In the genomic region with DNA sequence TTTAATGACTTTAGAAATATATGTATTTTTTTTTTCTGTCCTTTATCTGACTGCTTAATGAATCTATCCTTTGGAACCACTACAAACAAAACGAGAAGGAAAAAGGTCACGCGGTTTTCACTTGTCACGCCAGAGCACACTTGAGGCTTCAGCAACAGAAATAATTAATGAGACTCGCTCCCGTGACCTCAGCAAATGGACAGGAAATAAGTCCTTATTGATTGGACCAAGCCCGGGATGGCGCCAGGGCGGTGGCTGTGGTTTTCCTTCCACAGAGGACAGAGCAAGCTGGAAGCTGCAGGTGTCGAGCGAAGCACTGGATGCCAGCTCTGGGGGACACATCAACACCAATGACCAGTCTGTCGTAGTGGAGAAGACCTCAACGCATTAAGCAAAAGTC, we compare ENCODE assay signal across 8 mouse cellular contexts. TPM values are rescaled to one million over a fixed set of nuclear protein-coding genes. Genes with fewer than 3 reads are reported as not detected.
DNase-seq lines count a peak whose midpoint lies in the region; ATAC-seq and TF ChIP-seq lines count a peak whose summit lies in the region.

No protein-coding gene starts in this region.

- no peaks in the 10 kb centered on the region for H3K27me3 ChIP-seq in liver, embryonic 11.5 days (replicated peaks; ENCODE audit: control insufficient read depth, insufficient read depth, low read length)
- H3K27me3 ChIP-seq in liver, embryonic 12.5 days (replicated peaks) = no peaks in the 10 kb centered on the region
- no peaks in the 10 kb centered on the region for H3K27me3 ChIP-seq in hindbrain, embryonic 15.5 days
- H3K27me3 ChIP-seq in liver, postnatal 0 days (ENCODE audit: insufficient read depth, low read length) = no peaks in the 10 kb centered on the region
- no peaks in the 10 kb centered on the region for H3K27me3 ChIP-seq in stomach, embryonic 14.5 days (ENCODE audit: control insufficient read depth, insufficient read depth, low read length)

- H3K9ac ChIP-seq in liver, embryonic 11.5 days (ENCODE audit: low read depth, low read length) = no peak overlapping the region
- H3K9ac ChIP-seq in liver, embryonic 12.5 days = no peak overlapping the region
- H3K9ac ChIP-seq in hindbrain, embryonic 15.5 days = no peak overlapping the region
- H3K9ac ChIP-seq in liver, postnatal 0 days (replicated peaks) = no peak overlapping the region
- H3K9ac ChIP-seq in stomach, embryonic 14.5 days (replicated peaks; ENCODE audit: low read depth, low read length) = no peak overlapping the region

- no peak for TF ChIP-seq CTCF in liver, postnatal 0 days (IDR thresholded peaks at IDR 0.05; ENCODE audit: low read depth)

- WGBS in liver, embryonic 11.5 days = 54% methylated on average over 13 of the region's 13 CpGs
- 51% methylated on average over 13 of the region's 13 CpGs for WGBS in liver, embryonic 12.5 days (ENCODE audit: insufficient replicate concordance)
- 19% methylated on average over 13 of the region's 13 CpGs for WGBS in hindbrain, embryonic 15.5 days
- WGBS in liver, postnatal 0 days (ENCODE audit: insufficient replicate concordance) = 45% methylated on average over 13 of the region's 13 CpGs
- WGBS in stomach, embryonic 14.5 days = 33% methylated on average over 13 of the region's 13 CpGs

- peaks cover 2% of the 10 kb centered on the region; the same call in 1 of the 2 replicates for H3K4me1 ChIP-seq in liver, embryonic 11.5 days (replicated peaks; ENCODE audit: control insufficient read depth, insufficient read depth, low read length)
- H3K4me1 ChIP-seq in liver, embryonic 12.5 days = peaks cover 4% of the 10 kb centered on the region; the same call in 1 of the 2 replicates
- peaks cover 17% of the 10 kb centered on the region for H3K4me1 ChIP-seq in hindbrain, embryonic 15.5 days (replicated peaks)
- H3K4me1 ChIP-seq in liver, postnatal 0 days (ENCODE audit: insufficient read depth) = peaks cover 9% of the 10 kb centered on the region
- 0 out of 2 replicates have a peak, but pooled peaks cover 5% of the 10 kb centered on the region for H3K4me1 ChIP-seq in stomach, embryonic 14.5 days (ENCODE audit: control insufficient read depth, insufficient read depth, low read length)

- H3K27ac ChIP-seq in liver, embryonic 11.5 days (ENCODE audit: low read depth, low read length) = peak overlapping the region; percentile 19; the same call in 1 of the 2 replicates
- H3K27ac ChIP-seq in liver, embryonic 12.5 days = no peak overlapping the region
- H3K27ac ChIP-seq in hindbrain, embryonic 15.5 days (replicated peaks) = peak overlapping the region; percentile 79
- no peak overlapping the region for H3K27ac ChIP-seq in liver, postnatal 0 days (ENCODE audit: low read depth)
- H3K27ac ChIP-seq in stomach, embryonic 14.5 days (ENCODE audit: low read length) = 0 out of 2 replicates have a peak overlapping the region, but pooled peaks have one; percentile 1

- no peak for TF ChIP-seq EP300 in liver, postnatal 0 days (IDR thresholded peaks at IDR 0.05; ENCODE audit: low read depth)

- H3K36me3 ChIP-seq in liver, embryonic 11.5 days (ENCODE audit: control insufficient read depth, insufficient read depth, low read length) = no peaks in the 10 kb centered on the region
- H3K36me3 ChIP-seq in liver, embryonic 12.5 days = no peaks in the 10 kb centered on the region
- H3K36me3 ChIP-seq in hindbrain, embryonic 15.5 days = no peaks in the 10 kb centered on the region
- H3K36me3 ChIP-seq in liver, postnatal 0 days (replicated peaks; ENCODE audit: insufficient read depth, low read length) = no peaks in the 10 kb centered on the region
- H3K36me3 ChIP-seq in stomach, embryonic 14.5 days (ENCODE audit: control insufficient read depth, insufficient read depth, low read length) = no peaks in the 10 kb centered on the region

- no peak for ATAC-seq in liver, embryonic 11.5 days (replicated peaks; ENCODE audit: low FRiP score)
- ATAC-seq in liver, embryonic 12.5 days = no peak
- no peak for ATAC-seq in hindbrain, embryonic 15.5 days (ENCODE audit: low FRiP score, low read depth)
- no peak for ATAC-seq in liver, postnatal 0 days
- ATAC-seq in stomach, embryonic 14.5 days (ENCODE audit: insufficient number of reproducible peaks, insufficient read depth, low FRiP score, low read depth) = no peak
- no peak for ATAC-seq in monocyte, adult 5-6 weeks (replicated peaks; ENCODE audit: insufficient number of reproducible peaks, low FRiP score, low TSS enrichment, poor library complexity, severe bottlenecking)

- H3K9me3 ChIP-seq in liver, embryonic 11.5 days (ENCODE audit: control insufficient read depth, low read length) = no peaks in the 10 kb centered on the region
- no peaks in the 10 kb centered on the region for H3K9me3 ChIP-seq in liver, embryonic 12.5 days (replicated peaks)
- no peaks in the 10 kb centered on the region for H3K9me3 ChIP-seq in hindbrain, embryonic 15.5 days
- no peaks in the 10 kb centered on the region for H3K9me3 ChIP-seq in liver, postnatal 0 days (ENCODE audit: low read length)
- H3K9me3 ChIP-seq in stomach, embryonic 14.5 days (ENCODE audit: control insufficient read depth, low read depth, low read length) = no peaks in the 10 kb centered on the region

- no peak overlapping the region for H3K4me2 ChIP-seq in liver, embryonic 11.5 days
- no peak overlapping the region for H3K4me2 ChIP-seq in liver, embryonic 12.5 days
- 0 out of 2 replicates have a peak overlapping the region, but pooled peaks have one; percentile 12 for H3K4me2 ChIP-seq in hindbrain, embryonic 15.5 days
- 0 out of 2 replicates have a peak overlapping the region, but pooled peaks have one; percentile 6 for H3K4me2 ChIP-seq in liver, postnatal 0 days (ENCODE audit: low read depth, low read length)
- no peak overlapping the region for H3K4me2 ChIP-seq in stomach, embryonic 14.5 days (replicated peaks; ENCODE audit: low read depth, low read length)

- no peak overlapping the region for H3K4me3 ChIP-seq in liver, embryonic 11.5 days (ENCODE audit: low read depth, low read length)
- no peak overlapping the region for H3K4me3 ChIP-seq in liver, embryonic 12.5 days
- no peak overlapping the region for H3K4me3 ChIP-seq in hindbrain, embryonic 15.5 days
- H3K4me3 ChIP-seq in liver, postnatal 0 days (ENCODE audit: low read depth, low read length) = no peak overlapping the region
- no peak overlapping the region for H3K4me3 ChIP-seq in stomach, embryonic 14.5 days (ENCODE audit: low read depth, low read length)

- no peak for DNase-seq in liver, embryonic 11.5 days (ENCODE audit: low spot score)
- DNase-seq in liver, postnatal 0 days = peak; percentile 27
- no peak for DNase-seq in urinary bladder, postnatal 14 days (ENCODE audit: low spot score)
- DNase-seq in left cerebral cortex, adult 11 months (ENCODE audit: low spot score) = no peak

RNA-seq across cellular contexts. Expression of a gene that starts 38.6 kb away (rescaled TPM):
- polyA plus RNA-seq in liver, embryonic 11.5 days (2014; fragmentation: Nextera tagmentation; extraction: Ambion mirVana) = 7.2 TPM in 2 replicates
- polyA plus RNA-seq in liver, embryonic 12.5 days (2016; fragmentation: Nextera tagmentation; extraction: Ambion mirVana) = 3.0 and 4.2 TPM in 2 replicates
- polyA plus RNA-seq in hindbrain, embryonic 15.5 days (2015; fragmentation: Nextera tagmentation; extraction: Ambion mirVana) = 3.6 and 4.3 TPM in 2 replicates
- polyA plus RNA-seq in liver, postnatal 0 days (2015; fragmentation: Nextera tagmentation; extraction: Ambion mirVana) = 0.51 TPM in 2 replicates
- polyA plus RNA-seq in stomach, embryonic 14.5 days (2014; fragmentation: Nextera tagmentation; extraction: Ambion mirVana) = 4.5 and 5.0 TPM in 2 replicates
- 1.4 to 6.0 TPM (median 1.5 TPM) in 3 replicates for total RNA-seq in monocyte, adult 5-6 weeks (2017)

Comparison
In these comparisons a context has a peak if more than half of its experiments do, and no peak if none do; other contexts are left out.
1. H3K27ac ChIP-seq: peak in liver, embryonic 11.5 days (single experiment), hindbrain, embryonic 15.5 days (single experiment) and stomach, embryonic 14.5 days (single experiment); none in liver, embryonic 12.5 days (single experiment) and liver, postnatal 0 days (single experiment).
2. H3K4me2 ChIP-seq: peak in hindbrain, embryonic 15.5 days (single experiment) and liver, postnatal 0 days (single experiment); none in liver, embryonic 11.5 days (single experiment), liver, embryonic 12.5 days (single experiment) and stomach, embryonic 14.5 days (single experiment).